In the genomic region with DNA sequence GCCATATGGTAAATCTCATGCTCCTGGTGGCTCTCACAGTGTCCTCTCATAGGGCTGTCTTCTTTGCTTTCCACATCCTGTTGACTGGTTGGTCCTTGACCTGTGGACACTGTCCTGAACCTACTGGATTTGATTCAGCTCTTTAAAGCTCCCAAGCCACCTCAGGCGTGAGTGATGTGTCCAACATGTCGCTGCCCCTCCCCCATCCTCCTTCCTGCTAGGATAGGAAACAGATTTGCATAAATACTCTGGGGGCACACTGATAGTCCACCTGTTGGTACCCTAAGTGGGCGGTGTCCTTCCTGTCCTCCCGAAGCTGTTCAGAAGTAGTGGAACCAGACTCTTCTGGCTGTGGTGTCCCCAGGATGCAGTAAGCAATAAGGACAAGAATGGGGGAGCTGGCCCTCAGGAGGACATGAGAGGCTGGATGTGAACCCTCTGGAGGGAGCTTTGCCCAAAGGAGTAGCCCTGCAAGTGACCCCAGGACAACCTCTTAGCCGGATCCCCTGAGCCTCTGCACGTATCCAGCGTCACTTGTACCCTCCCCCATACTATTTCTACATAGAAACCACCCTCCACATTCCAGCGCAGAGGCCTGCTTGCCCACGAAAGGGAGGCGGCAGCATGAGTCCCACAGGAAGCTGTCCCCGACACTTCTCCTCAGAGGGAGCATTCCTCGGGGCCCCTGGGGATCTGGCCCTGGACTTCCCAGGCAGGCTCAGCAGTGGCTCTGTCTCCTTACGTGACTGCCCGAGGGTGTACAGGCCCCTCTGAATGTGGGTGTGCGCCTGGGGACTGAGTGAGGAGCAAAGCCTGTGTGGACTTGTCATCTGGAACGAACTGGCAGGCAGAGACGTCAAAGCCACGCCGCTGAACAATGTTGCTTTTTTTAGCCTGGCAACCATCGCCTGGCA, we compare ENCODE assay signal across 8 mouse cellular contexts.
DNase-seq lines count a peak whose midpoint lies in the region; ATAC-seq and TF ChIP-seq lines count a peak whose summit lies in the region.

No protein-coding gene starts in this region.

- H3K4me2 ChIP-seq in forebrain, postnatal 0 days (ENCODE audit: low read depth) = no peak overlapping the region
- H3K4me2 ChIP-seq in forebrain, embryonic 16.5 days (ENCODE audit: low read length) = no peak overlapping the region
- H3K4me2 ChIP-seq in heart, embryonic 14.5 days (ENCODE audit: low read length) = peak overlapping the region; percentile 49
- no peak overlapping the region; the same call in 1 of the 2 replicates for H3K4me2 ChIP-seq in lung, postnatal 0 days (replicated peaks; ENCODE audit: low read depth, low read length)

- H3K4me1 ChIP-seq in forebrain, postnatal 0 days (ENCODE audit: insufficient read depth) = no peaks in the 10 kb centered on the region
- peaks cover 5% of the 10 kb centered on the region; the same call in 1 of the 2 replicates for H3K4me1 ChIP-seq in forebrain, embryonic 16.5 days (replicated peaks; ENCODE audit: control insufficient read depth, insufficient read depth, low read length)
- peaks cover 16% of the 10 kb centered on the region for H3K4me1 ChIP-seq in brown adipose tissue, adult 24 weeks (ENCODE audit: control insufficient read depth, insufficient read depth, insufficient read length, low read length)
- H3K4me1 ChIP-seq in heart, embryonic 14.5 days (ENCODE audit: control insufficient read depth in 2 of 2, insufficient read depth in 2 of 2, low read length in 2 of 2) = peaks cover 37 to 41% of the 10 kb centered on the region in 2 experiments
- peaks cover 22% of the 10 kb centered on the region for H3K4me1 ChIP-seq in lung, postnatal 0 days (ENCODE audit: insufficient read depth, low read depth, low read length)

- no peaks in the 10 kb centered on the region for H3K36me3 ChIP-seq in forebrain, postnatal 0 days (ENCODE audit: insufficient read depth)
- H3K36me3 ChIP-seq in forebrain, embryonic 16.5 days (ENCODE audit: control insufficient read depth, insufficient read depth) = no peaks in the 10 kb centered on the region
- no peaks in the 10 kb centered on the region for H3K36me3 ChIP-seq in heart, embryonic 14.5 days (ENCODE audit: control insufficient read depth, insufficient read depth, low read length)
- H3K36me3 ChIP-seq in lung, postnatal 0 days (ENCODE audit: insufficient read depth, low read length) = no peaks in the 10 kb centered on the region

- no peak for TF ChIP-seq CTCF in forebrain, postnatal 0 days (IDR thresholded peaks at IDR 0.05; ENCODE audit: low read depth)
- TF ChIP-seq CTCF in lung, postnatal 0 days (IDR thresholded peaks at IDR 0.05) = no peak

- peak; percentile 62 for TF ChIP-seq EP300 in lung, postnatal 0 days (IDR thresholded peaks at IDR 0.05)

- no peaks in the 10 kb centered on the region for H3K27me3 ChIP-seq in forebrain, postnatal 0 days (ENCODE audit: insufficient read depth, low read length)
- H3K27me3 ChIP-seq in forebrain, embryonic 16.5 days (replicated peaks; ENCODE audit: control insufficient read depth, insufficient read depth, low read length) = no peaks in the 10 kb centered on the region
- no peaks in the 10 kb centered on the region for H3K27me3 ChIP-seq in heart, embryonic 14.5 days (ENCODE audit: control insufficient read depth, insufficient read depth, low read length)
- H3K27me3 ChIP-seq in lung, postnatal 0 days (replicated peaks; ENCODE audit: insufficient read depth, low read length) = no peaks in the 10 kb centered on the region

- ATAC-seq in forebrain, postnatal 0 days = no peak
- ATAC-seq in forebrain, embryonic 16.5 days = no peak
- ATAC-seq in heart, embryonic 14.5 days (ENCODE audit: insufficient number of reproducible peaks, insufficient read depth, low FRiP score, low read depth) = peak; percentile 72
- peak; percentile 85 for ATAC-seq in lung, postnatal 0 days

- H3K27ac ChIP-seq in forebrain, postnatal 0 days (ENCODE audit: low read depth, low read length) = peak overlapping the region; percentile 29; the same call in 1 of the 2 replicates
- no peak overlapping the region for H3K27ac ChIP-seq in forebrain, embryonic 16.5 days (ENCODE audit: low read length)
- H3K27ac ChIP-seq in brown adipose tissue, adult 24 weeks (replicated peaks; ENCODE audit: low read depth, low read length) = peak overlapping the region; percentile 56; the same call in 1 of the 2 replicates
- H3K27ac ChIP-seq in heart, embryonic 14.5 days (replicated peaks in 1 of 2; ENCODE audit: control insufficient read depth in 1 of 2, insufficient read depth in 1 of 2, low read depth in 2 of 2, low read length in 2 of 2) = peak overlapping the region; percentile 95 to 99
- H3K27ac ChIP-seq in lung, postnatal 0 days (ENCODE audit: low read length) = peak overlapping the region; percentile 90

- 51% methylated on average over 20 of the region's 20 CpGs for WGBS in forebrain, postnatal 0 days
- WGBS in forebrain, embryonic 16.5 days = 55% methylated on average over 20 of the region's 20 CpGs
- WGBS in heart, embryonic 14.5 days = 11% methylated on average over 20 of the region's 20 CpGs
- WGBS in lung, postnatal 0 days = 8% methylated on average over 20 of the region's 20 CpGs

- H3K4me3 ChIP-seq in forebrain, postnatal 0 days (ENCODE audit: low read depth, low read length) = no peak overlapping the region
- no peak overlapping the region for H3K4me3 ChIP-seq in forebrain, embryonic 16.5 days (replicated peaks; ENCODE audit: low read length)
- H3K4me3 ChIP-seq in brown adipose tissue, adult 24 weeks (ENCODE audit: insufficient read depth, low read depth, low read length) = no peak overlapping the region
- H3K4me3 ChIP-seq in heart, embryonic 14.5 days (ENCODE audit: control insufficient read depth in 1 of 2, insufficient read depth in 1 of 2, low read depth in 1 of 2, low read length in 2 of 2) = 0 out of 4 replicates have a peak overlapping the region, but pooled peaks of 1 of the 2 experiments have one; percentile 8
- H3K4me3 ChIP-seq in lung, postnatal 0 days (ENCODE audit: low read depth, low read length) = no peak overlapping the region

- H3K9ac ChIP-seq in forebrain, postnatal 0 days = no peak overlapping the region
- H3K9ac ChIP-seq in forebrain, embryonic 16.5 days (replicated peaks; ENCODE audit: low read depth, low read length) = no peak overlapping the region
- H3K9ac ChIP-seq in heart, embryonic 14.5 days (ENCODE audit: low read length) = peak overlapping the region; percentile 65
- H3K9ac ChIP-seq in lung, postnatal 0 days (replicated peaks; ENCODE audit: low read depth) = no peak overlapping the region; the same call in 1 of the 2 replicates

- peak; percentile 41 for DNase-seq in forebrain, postnatal 0 days
- DNase-seq in kidney, postnatal 10 days = peak; percentile 76
- DNase-seq in lung, postnatal 0 days (ENCODE audit: low spot score) = peak; percentile 92
- peak; percentile 68 to 69 for DNase-seq in urinary bladder, postnatal 36 days (ENCODE audit: low spot score in 2 of 2)
- DNase-seq in layer of hippocampus, postnatal 25 days (ENCODE audit: extremely low spot score in 1 of 2, low spot score in 1 of 2) = no peak

- H3K9me3 ChIP-seq in forebrain, postnatal 0 days (ENCODE audit: low read length) = no peaks in the 10 kb centered on the region
- no peaks in the 10 kb centered on the region for H3K9me3 ChIP-seq in forebrain, embryonic 16.5 days (ENCODE audit: control insufficient read depth, low read length)
- H3K9me3 ChIP-seq in heart, embryonic 14.5 days (ENCODE audit: control insufficient read depth, low read length) = no peaks in the 10 kb centered on the region
- H3K9me3 ChIP-seq in lung, postnatal 0 days (ENCODE audit: low read length) = no peaks in the 10 kb centered on the region

Comparison
In these comparisons a context has a peak if more than half of its experiments do, and no peak if none do; other contexts are left out.
1. ATAC-seq: peak in heart, embryonic 14.5 days (single experiment) and lung, postnatal 0 days (single experiment); none in forebrain, postnatal 0 days (single experiment) and forebrain, embryonic 16.5 days (single experiment).
2. DNase-seq: peak in forebrain, postnatal 0 days (single experiment), kidney, postnatal 10 days (single experiment), lung, postnatal 0 days (single experiment) and urinary bladder, postnatal 36 days (2 of 2); none in layer of hippocampus, postnatal 25 days (0 of 2).